Comparison of ENCODE assay signal across 11 mouse cellular contexts in the genomic region with DNA sequence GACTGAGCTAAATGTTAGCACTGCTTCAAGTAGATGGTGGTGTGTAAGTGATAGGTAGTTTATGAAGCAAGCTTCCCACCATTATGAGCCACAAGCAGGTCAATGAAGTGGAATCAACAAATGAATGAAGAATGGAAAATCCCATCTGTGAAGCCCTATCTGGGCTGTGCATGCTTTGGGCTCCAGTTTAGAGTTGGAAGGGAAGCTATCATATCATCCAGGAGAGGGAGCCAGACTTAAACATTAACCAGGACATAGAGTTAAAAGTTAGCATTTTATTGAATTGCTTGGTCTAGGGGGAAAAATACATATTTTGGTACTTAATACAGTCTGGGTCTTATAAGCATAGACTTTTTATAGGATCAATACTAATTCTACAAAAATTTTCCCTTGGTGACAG.
DNase-seq lines count a peak whose midpoint lies in the region; ATAC-seq and TF ChIP-seq lines count a peak whose summit lies in the region.
"Had no signal": no experiment of that assay in that cellular context is flagged by ENCODE, and none has a peak within 500 bp of the region (broad histone marks: within the 10 kb centered on the region; RNA-seq: fewer than 3 reads in every experiment).

No protein-coding gene starts in this region.

- H3K4me1 ChIP-seq in kidney, postnatal 0 days (replicated peaks; ENCODE audit: insufficient read depth, low read length) = no peaks in the 10 kb centered on the region
- H3K4me1 ChIP-seq in kidney, embryonic 14.5 days (ENCODE audit: control insufficient read depth, insufficient read depth, low read length) = no peaks in the 10 kb centered on the region
- H3K4me1 ChIP-seq: heart, embryonic 10.5 days; liver, embryonic 15.5 days had no signal

- ATAC-seq in kidney, postnatal 0 days (replicated peaks; ENCODE audit: low FRiP score, low read depth) = no peak
- no peak for ATAC-seq in kidney, embryonic 14.5 days (ENCODE audit: low FRiP score, low TSS enrichment)
- ATAC-seq: activated CD4-positive, CD25-positive, alpha-beta regulatory T cell, adult 4 months had no signal

- H3K36me3 ChIP-seq in kidney, postnatal 0 days (ENCODE audit: insufficient read depth, low read length) = no peaks in the 10 kb centered on the region
- H3K36me3 ChIP-seq in kidney, embryonic 14.5 days (ENCODE audit: control insufficient read depth, insufficient read depth, low read length) = no peaks in the 10 kb centered on the region
- H3K36me3 ChIP-seq: heart, embryonic 10.5 days; liver, embryonic 15.5 days had no signal

- peak; percentile 15 for DNase-seq in embryo, embryonic 10.5 days (ENCODE audit: low spot score)
- no peak for DNase-seq in embryo, embryonic 10 days (ENCODE audit: low spot score)
- DNase-seq in kidney, postnatal 0 days (ENCODE audit: low spot score) = peak; percentile 78
- DNase-seq in 3T3-L1 (ENCODE audit: low read depth, low spot score) = peak; percentile 55
- peak; percentile 51 for DNase-seq in brain, embryonic 14.5 days (ENCODE audit: low read depth)
- no peak for DNase-seq in B cell, adult 2 months
- DNase-seq in gastrocnemius, postnatal 10 days = no peak

- no peak overlapping the region for H3K4me2 ChIP-seq in kidney, postnatal 0 days (ENCODE audit: low read length)
- no peak overlapping the region for H3K4me2 ChIP-seq in kidney, embryonic 14.5 days (replicated peaks; ENCODE audit: low read depth, low read length)
- H3K4me2 ChIP-seq: liver, embryonic 15.5 days had no signal

- no peak for TF ChIP-seq POLR2A in brain, embryonic 14.5 days (IDR thresholded peaks at IDR 0.05; ENCODE audit: borderline replicate concordance, extremely low read depth, insufficient read depth, insufficient read length, poor library complexity, severe bottlenecking)

- H3K4me3 ChIP-seq in kidney, postnatal 0 days (replicated peaks; ENCODE audit: low read depth, low read length) = no peak overlapping the region
- H3K4me3 ChIP-seq in kidney, embryonic 14.5 days (ENCODE audit: low read length) = no peak overlapping the region
- H3K4me3 ChIP-seq: heart, embryonic 10.5 days; liver, embryonic 15.5 days had no signal

- H3K9me3 ChIP-seq in kidney, postnatal 0 days (replicated peaks; ENCODE audit: low read length) = no peaks in the 10 kb centered on the region
- no peaks in the 10 kb centered on the region for H3K9me3 ChIP-seq in kidney, embryonic 14.5 days (ENCODE audit: control insufficient read depth, low read length)
- H3K9me3 ChIP-seq: heart, embryonic 10.5 days; liver, embryonic 15.5 days had no signal

- TF ChIP-seq CTCF in kidney, postnatal 0 days (IDR thresholded peaks at IDR 0.05; ENCODE audit: low read depth) = peak; percentile 68
- no peak; the same call in 1 of the 2 replicates for TF ChIP-seq CTCF in brain, embryonic 14.5 days (IDR thresholded peaks at IDR 0.05; ENCODE audit: borderline replicate concordance, extremely low read depth, insufficient read depth, insufficient read length)

- H3K27me3 ChIP-seq in kidney, postnatal 0 days (ENCODE audit: insufficient read depth, low read length) = no peaks in the 10 kb centered on the region
- H3K27me3 ChIP-seq in kidney, embryonic 14.5 days (ENCODE audit: control insufficient read depth, insufficient read depth, low read length) = no peaks in the 10 kb centered on the region
- H3K27me3 ChIP-seq: liver, embryonic 15.5 days had no signal

- no peak overlapping the region for H3K9ac ChIP-seq in kidney, postnatal 0 days (ENCODE audit: low read depth, low read length)
- no peak overlapping the region for H3K9ac ChIP-seq in kidney, embryonic 14.5 days (ENCODE audit: low read depth, low read length)
- H3K9ac ChIP-seq: liver, embryonic 15.5 days had no signal

- no peak overlapping the region for H3K27ac ChIP-seq in kidney, postnatal 0 days
- no peak overlapping the region for H3K27ac ChIP-seq in kidney, embryonic 14.5 days (ENCODE audit: low read depth, low read length)
- H3K27ac ChIP-seq: heart, embryonic 10.5 days; liver, embryonic 15.5 days had no signal

Comparison
In these comparisons a context has a peak if more than half of its experiments do, and no peak if none do; other contexts are left out.
1. DNase-seq: peak in embryo, embryonic 10.5 days (single experiment), kidney, postnatal 0 days (single experiment), 3T3-L1 (single experiment) and brain, embryonic 14.5 days (single experiment); none in embryo, embryonic 10 days (single experiment), B cell, adult 2 months (0 of 2) and gastrocnemius, postnatal 10 days (single experiment).